Mouse (Mus musculus) testis, adult 2 months (tissue): ENCODE measurements around the gene Tmem184b. TPM values are rescaled to one million over a fixed set of nuclear protein-coding genes. Genes with fewer than 3 reads are reported as not detected.

Experiments
- H3K27ac ChIP-seq: fragments of 200-500 bp; 2 replicates; pipeline ENCODE4 v1.5.1; 2012; ENCODE audit warnings: low read depth, low read length; ENCODE audit not compliant: control insufficient read depth, insufficient read depth
- H3K27me3 ChIP-seq: fragments of 200-500 bp; 2 replicates; pipeline ENCODE4 v1.6.1; 2012; ENCODE audit warnings: mild to moderate bottlenecking, low read length, moderate library complexity; ENCODE audit not compliant: control insufficient read depth, insufficient read depth
- H3K36me3 ChIP-seq: fragments of 200-500 bp; 2 replicates; pipeline ENCODE4 v1.6.1; 2012; ENCODE audit warnings: mild to moderate bottlenecking, low read length; ENCODE audit not compliant: control insufficient read depth, insufficient read depth
- H3K4me1 ChIP-seq: fragments of 200-500 bp; 2 replicates; pipeline ENCODE4 v1.6.1; 2012; ENCODE audit warnings: low read length; ENCODE audit not compliant: control insufficient read depth, insufficient read depth
- H3K4me3 ChIP-seq: fragments of 200-500 bp; 2 replicates; pipeline ENCODE4 v1.5.1; 2012; ENCODE audit warnings: low read depth, mild to moderate bottlenecking, low read length, moderate library complexity, mixed read lengths; ENCODE audit not compliant: control insufficient read depth
- CTCF ChIP-seq: fragments of 200-500 bp; IDR thresholded peaks from 2 replicates; pipeline ENCODE4 v1.5.1; 2012; ENCODE audit warnings: low read depth, mild to moderate bottlenecking, inconsistent platforms, low read length, moderate library complexity; ENCODE audit not compliant: control insufficient read depth, insufficient read depth, insufficient replicate concordance
- POLR2A ChIP-seq: fragments of 200-500 bp; IDR thresholded peaks from 2 replicates; pipeline ENCODE4 v1.6.1; 2012; ENCODE audit warnings: low read depth, mild to moderate bottlenecking, inconsistent platforms, low read length, moderate library complexity; ENCODE audit not compliant: control insufficient read depth
- polyA plus RNA-seq: library from polyadenylated mRNA; depleted of rRNA; stranded (reverse); fragments of >200 nt; gene quantifications from 2 replicates; pipeline ENCODE4 v1.2.3, GENCODE M21; 2012

Gene Tmem184b
- polyA plus RNA-seq, 1 experiment = 11.8 TPM

GRCm38 (mm10) chr15:79364120-79364519 is 39.2 kb downstream of the Tmem184b start:
- Histone ChIP-seq H3K27me3 (no peaks in the 10 kb centered on the region), H3K4me1 (no peaks in the 10 kb centered on the region; the same call in 1 of the 2 replicates), H3K36me3 (no peaks in the 10 kb centered on the region), H3K27ac (no peak overlapping the region), H3K4me3 (no peak overlapping the region)
- TF ChIP-seq CTCF (no peak), POLR2A (no peak)

- H3K27ac ChIP-seq = no peak overlapping the region
- H3K4me1 ChIP-seq = peaks cover 18% of the 10 kb centered on the region
- TF ChIP-seq CTCF (no peak), POLR2A (no peak)
- H3K4me3 ChIP-seq = no peak overlapping the region
- H3K27me3 ChIP-seq = no peaks in the 10 kb centered on the region
- H3K36me3 ChIP-seq = no peaks in the 10 kb centered on the region
These were observed 42.3 kb downstream of the Tmem184b start for GRCm38 (mm10) chr15:79361023-79361422.

GRCm38 (mm10) chr15:79360371-79360770 is 43.0 kb downstream of the Tmem184b start:
- TF ChIP-seq CTCF (no peak), POLR2A (no peak)
- no peaks in the 10 kb centered on the region for H3K27me3 ChIP-seq
- no peak overlapping the region for H3K4me3 ChIP-seq
- H3K27ac ChIP-seq = no peak overlapping the region
- H3K4me1 ChIP-seq = peaks cover 18% of the 10 kb centered on the region
- no peaks in the 10 kb centered on the region for H3K36me3 ChIP-seq

- no peaks in the 10 kb centered on the region for H3K27me3 ChIP-seq
- H3K4me3 ChIP-seq = no peak overlapping the region
- no peaks in the 10 kb centered on the region for H3K36me3 ChIP-seq
- TF ChIP-seq POLR2A (no peak), CTCF (no peak)
- H3K4me1 ChIP-seq = peaks cover 18% of the 10 kb centered on the region
- H3K27ac ChIP-seq = no peak overlapping the region
These were observed 43.4 kb downstream of the Tmem184b start for GRCm38 (mm10) chr15:79359954-79360353.

GRCm38 (mm10) chr15:79357974-79358690 is 45.2 kb downstream of the Tmem184b start:
- no peak for TF ChIP-seq POLR2A
- TF ChIP-seq CTCF = no peak
- Histone ChIP-seq H3K27me3 (no peaks in the 10 kb centered on the region), H3K27ac (no peak overlapping the region), H3K4me1 (peaks cover 18% of the 10 kb centered on the region), H3K36me3 (no peaks in the 10 kb centered on the region), H3K4me3 (no peak overlapping the region)

- TF ChIP-seq CTCF = no peak
- no peak for TF ChIP-seq POLR2A
- Histone ChIP-seq H3K27me3 (no peaks in the 10 kb centered on the region), H3K4me1 (peaks cover 20% of the 10 kb centered on the region), H3K36me3 (no peaks in the 10 kb centered on the region), H3K4me3 (peak overlapping the region; percentile 75), H3K27ac (peak overlapping the region; percentile 15; the same call in 1 of the 2 replicates)
These were observed 46.1 kb downstream of the Tmem184b start for GRCm38 (mm10) chr15:79357036-79357911.

GRCm38 (mm10) chr15:79356481-79356880 is 46.9 kb downstream of the Tmem184b start:
- TF ChIP-seq CTCF (no peak), POLR2A (no peak)
- no peaks in the 10 kb centered on the region for H3K27me3 ChIP-seq
- H3K4me3 ChIP-seq = no peak overlapping the region
- peaks cover 20% of the 10 kb centered on the region for H3K4me1 ChIP-seq
- no peak overlapping the region for H3K27ac ChIP-seq
- no peaks in the 10 kb centered on the region for H3K36me3 ChIP-seq
